Mouse (Mus musculus) layer of hippocampus, postnatal 25 days (tissue): Measurements from ENCODE around the gene Spag7. TPM values are rescaled to one million over a fixed set of nuclear protein-coding genes. Genes with fewer than 3 reads are reported as not detected.

Experiments
- DNase-seq, 2 experiments: peaks; one replicate each; pipeline ENCODE4 v3.0.0; 2022; ENCODE audit warnings: mixed read lengths in 2 of 2, low spot score in 1 of 2; ENCODE audit errors: extremely low spot score in 1 of 2
- total RNA-seq, 2 experiments: library from RNA; stranded (reverse); gene quantifications; 2 replicates each; pipeline ENCODE4 v1.2.3; 2021

The Spag7 gene
- total RNA-seq, 2 experiments from 2014 or later: 48.7 to 48.8 TPM

DNA sequence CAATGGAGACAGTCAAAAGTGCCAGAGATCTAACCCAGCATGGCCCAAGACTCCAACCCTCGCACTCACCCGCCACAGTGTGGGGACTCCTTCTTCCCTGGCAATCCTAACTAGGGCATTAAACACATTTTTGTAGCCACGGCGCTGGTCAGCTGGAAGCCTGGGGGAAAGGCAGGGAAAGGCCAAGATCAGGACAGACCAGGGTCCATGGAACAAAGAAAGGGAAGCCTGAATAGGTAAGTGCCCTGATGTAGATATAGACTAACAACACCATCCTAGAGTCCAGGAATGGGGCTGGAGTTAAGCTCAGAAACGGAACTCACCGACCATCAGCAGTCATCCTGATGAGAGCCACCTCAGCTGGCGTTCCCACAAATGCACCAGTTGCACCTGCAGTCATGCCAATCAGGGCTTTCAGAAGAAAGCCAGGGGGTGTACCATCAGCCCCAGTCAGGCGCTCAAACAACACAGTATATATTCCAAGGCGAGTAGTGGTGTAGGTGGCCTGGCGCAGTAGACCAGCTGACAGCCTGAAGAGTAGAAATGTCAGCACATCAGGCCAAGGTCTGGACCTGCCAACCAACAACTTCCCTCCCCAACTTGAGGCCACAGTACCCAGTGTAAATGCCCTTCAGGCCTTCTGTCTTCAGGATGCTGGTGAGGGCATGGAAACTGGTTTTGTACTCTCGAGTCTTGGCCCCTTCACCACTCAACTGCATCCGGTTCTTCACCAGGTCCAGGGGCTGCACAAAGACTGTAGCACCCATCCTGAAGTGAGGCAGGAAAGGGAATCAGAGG, 23.6 kb downstream of the Spag7 start:
- no peak for DNase-seq

DNA sequence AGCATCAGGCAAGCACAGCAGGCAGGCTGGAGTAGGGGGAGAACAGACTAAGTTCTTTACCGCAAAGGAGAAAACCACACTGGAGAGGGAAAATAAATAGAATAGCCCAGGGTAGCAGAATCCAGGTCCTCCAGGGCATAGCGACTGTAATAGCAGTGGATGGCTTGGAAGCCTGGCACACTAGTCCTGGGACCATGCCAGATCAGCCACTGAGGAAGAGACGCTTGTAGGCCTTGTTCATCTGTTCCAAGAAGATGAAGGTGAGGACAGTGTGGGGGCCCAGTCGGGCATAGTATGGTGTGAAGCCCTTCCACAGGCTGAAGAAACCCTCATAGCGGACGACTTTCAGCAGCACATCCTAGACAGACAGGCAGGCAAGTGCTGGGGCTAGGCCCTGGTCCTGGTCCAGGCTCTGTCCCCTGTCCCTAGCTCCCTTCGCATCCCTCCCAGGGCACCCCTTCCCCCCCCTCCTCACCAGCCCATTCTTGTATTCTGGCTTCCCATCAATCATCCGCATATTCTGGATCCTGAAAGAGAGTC, 24.6 kb downstream of the Spag7 start:
- DNase-seq: no peak

DNA sequence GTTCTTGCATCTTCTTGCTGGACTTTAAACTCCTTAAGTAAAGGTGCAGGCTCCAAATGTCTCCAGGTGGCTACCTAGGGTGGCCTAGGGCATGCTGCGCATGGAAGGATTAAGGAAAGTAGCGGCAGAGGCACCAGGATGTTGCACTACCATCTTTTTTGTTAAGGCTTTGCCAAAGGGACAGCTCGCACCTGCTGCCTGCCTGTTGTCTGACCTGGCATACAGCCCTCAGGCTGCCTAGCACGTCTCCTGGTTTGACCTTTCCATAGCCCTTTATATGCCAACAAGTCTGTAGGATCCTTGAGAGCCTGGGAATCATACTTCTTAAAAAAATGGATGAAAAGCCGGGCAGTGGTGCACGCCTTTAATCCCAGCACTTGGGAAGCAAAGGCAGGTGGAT, 26.2 kb downstream of the Spag7 start:
- DNase-seq: no peak

DNA sequence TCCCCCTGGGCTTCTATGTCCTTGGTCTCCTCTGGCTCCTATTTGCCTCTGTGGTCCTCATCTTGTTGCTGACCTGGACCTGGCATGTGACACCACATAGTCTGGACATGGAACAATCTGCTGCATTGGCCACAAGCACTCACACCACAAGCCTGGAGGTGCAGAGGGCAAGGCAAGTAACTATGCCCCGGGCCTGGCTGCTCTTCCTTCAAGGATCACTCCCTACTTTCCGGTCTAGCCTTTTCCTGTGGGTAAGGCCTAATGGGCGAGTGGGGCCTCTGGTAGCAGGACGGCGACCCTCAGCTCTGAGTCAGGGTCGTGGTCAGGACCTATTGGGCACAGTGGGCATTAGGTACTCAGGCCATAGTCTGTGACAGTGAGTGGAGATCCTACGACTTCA, 28.0 kb downstream of the Spag7 start:
- no peak for DNase-seq

DNA sequence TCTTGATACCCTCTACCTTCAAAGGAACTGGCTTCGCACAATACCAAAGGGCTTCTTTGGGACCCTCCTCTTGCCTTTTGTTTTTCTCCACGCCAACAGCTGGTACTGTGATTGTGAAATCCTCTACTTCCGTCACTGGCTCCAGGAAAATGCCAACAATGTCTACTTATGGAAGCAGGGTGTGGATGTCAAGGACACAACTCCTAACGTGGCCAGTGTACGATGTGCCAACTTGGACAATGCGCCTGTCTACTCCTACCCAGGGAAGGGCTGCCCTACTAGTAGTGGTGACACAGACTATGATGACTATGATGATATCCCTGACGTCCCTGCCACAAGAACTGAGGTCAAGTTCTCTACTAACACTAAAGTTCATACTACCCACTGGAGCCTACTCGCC, 29.2 kb downstream of the Spag7 start:
- no peak for DNase-seq

DNA sequence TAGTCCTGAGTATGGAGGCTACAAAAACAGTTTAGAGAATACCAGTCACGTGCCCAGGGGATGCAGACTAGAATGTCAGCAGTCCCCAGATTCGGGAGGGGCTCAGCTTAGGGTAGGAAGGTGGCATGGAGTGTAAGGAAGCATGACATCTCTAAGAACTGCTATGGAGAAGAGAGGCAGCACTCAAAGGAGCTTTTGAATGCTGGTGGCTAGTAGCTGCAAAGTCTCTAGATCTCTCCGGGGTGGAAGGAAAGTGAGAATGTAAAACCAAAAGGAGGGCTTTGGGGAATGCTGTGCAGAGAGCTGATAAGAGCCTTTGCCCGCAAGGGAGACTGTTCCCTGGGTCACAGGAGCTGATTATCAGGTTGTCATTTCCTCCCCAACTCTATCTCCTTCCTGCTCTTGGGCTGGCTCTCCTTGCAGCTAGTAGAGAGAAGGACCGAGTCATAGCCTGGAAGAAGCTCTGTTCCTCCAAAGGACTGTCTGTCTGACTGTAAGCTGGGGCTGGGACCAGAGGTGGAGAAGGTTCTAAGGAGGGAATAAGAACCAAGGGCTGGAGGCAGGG, 30.4 kb downstream of the Spag7 start, which contains the start of gene Gp1ba:
Gene Gp1ba (plus strand): TSS at position 409 of the 565 bp plus-strand sequence.
- DNase-seq: no peak

DNA sequence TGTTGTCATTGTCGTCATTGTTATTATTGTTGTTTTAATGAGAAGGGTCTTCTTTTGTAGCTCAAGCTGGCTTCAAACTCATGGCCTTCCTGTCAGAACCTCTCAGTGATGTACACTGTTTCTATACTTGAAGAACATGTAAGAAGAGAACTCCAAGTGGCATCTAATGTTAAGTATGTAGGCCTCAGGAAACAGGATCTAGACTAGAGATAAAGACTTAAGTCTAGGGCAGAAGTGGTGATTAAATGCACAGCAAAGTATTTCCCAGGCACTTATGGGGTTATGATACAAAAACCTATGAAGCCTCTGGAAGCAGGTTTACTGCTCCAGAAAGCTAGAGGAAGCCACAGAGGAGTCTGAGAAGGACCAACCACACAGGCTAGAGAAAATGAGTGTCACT, 30.9 kb downstream of the Spag7 start:
- no peak for DNase-seq

DNA sequence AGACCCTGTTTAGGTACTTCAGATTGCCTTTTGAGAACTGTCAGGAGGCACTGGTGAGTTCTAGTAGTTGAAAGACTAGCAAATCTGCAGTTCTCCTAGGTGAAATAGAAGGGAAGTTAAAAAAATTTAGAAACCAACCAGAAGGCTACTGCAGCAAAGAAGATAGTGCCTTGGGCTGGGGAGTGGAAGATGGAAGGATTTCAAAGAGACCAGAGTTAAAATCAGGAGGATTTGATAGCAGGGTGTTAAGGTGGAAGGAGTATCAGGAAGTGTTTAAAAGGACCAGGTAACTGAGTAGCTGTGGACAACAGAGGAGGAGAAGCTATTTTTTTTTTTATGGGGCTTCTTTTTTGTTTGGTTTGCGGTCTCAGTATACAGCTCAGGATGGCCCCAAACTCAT, 31.5 kb downstream of the Spag7 start:
- DNase-seq: no peak

DNA sequence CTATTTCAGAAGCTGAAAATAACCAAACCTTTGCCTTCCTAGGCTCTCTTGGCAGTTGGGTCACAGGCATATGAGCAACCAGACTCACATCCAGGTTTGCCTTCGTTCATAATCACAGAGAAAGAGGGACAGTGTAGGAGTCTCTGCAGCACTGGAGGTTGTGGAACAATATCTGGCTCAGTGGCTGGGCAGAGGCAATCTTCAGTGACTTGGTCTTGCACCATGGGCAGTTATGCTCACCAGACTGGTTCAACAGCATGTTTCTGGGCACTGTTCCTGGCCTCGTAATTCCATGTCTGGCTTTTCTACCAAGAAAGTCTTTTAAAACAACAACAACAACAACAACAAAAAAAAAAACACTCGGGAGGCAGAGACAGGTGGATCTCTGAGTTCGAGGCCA, 33.6 kb downstream of the Spag7 start:
- no peak for DNase-seq

DNA sequence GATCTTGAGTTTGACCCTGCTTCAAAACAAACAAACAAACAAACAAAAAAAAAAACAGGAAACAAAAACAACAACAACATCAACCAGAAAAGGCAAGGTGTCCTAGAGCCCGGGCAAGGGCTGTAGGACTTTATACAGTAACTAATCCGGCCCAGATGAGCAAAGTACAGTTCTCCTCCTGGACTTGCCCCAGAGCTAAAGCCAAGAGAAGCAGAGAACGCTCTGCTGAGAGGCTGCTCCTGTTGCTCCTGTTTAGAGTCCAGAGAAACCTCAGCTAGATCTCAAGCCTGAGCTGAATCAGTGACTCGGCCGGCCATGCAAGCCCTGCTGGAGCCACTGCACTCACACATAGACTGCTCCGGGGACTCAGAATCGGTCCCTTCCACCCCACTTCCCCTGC, 39.1 kb downstream of the Spag7 start:
- no peak for DNase-seq

DNA sequence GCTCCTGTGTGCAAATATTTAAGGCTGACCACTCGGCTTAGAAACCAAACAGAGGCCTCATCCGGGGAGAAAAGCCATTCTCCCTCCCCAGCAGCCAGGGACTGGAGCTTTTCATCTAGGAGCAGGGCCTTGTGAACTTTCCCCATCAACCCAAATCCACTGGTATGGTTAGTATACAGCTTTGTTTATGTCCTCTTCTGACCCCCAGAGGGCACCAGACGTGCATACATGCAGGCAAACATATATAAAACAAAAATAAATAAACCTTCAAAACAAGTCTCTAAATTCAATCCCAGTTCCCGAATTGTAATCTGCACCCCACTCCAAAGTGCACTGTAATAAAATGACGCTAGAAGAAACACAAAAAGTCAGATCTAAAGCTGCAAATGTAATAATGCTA, 39.7 kb downstream of the Spag7 start:
- no peak for DNase-seq

DNA sequence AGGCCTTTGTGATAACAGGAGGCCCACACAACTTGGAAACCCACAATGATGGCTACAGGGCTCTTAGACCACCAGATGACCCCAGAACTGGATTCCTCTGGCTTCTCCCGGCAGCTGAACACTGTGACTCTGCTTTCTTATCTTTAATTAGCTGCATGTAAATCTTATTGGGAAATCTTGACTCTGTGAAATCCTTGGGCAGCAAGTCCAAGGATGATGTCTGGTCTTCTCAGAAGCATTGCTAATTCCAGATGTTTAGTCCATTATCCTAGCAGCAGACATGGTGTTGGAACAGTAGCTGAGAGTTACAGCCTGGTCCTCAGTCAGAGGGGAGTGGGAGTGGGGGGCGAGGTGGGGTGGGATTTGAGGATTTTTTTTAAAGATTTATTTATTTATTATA, 40.8 kb downstream of the Spag7 start:
- no peak for DNase-seq

DNA sequence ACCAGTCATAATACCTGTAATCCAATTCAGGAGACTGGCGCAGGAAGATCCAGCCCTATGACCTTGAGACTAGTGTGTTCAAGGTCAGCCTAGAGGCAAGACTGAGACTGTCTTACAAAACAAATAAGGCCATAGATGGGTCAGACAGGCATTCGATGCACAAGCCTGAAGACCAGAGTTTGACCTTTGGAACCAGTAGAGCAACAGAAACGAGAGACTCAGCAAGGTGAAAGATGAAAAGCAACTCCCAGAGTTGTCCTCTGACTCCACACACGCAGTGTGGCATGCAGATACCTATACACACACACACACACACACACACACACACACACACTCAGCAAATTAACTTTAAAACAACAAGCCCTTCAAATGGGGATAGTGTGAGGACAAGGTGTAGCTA, 42.3 kb downstream of the Spag7 start:
- no peak for DNase-seq

DNA sequence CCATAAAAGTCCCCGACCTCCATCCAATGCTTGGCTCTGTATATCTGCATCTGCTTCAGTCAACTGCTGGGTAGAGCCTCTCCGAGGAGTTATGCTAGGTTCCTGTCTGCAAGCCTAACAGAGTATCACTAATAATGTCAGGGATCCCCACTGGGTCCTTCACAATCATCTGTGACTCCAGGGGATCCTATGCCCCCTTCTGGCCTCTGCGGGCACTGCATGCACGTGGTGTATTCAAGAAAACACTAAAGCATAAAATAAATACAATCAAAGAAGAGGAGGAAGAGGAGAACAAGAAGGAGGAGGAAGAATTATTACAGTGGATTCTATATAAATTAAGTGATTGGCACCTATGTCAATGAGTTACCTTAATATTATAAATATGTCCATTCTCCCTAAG, 43.7 kb downstream of the Spag7 start:
- peak in 1 of 2 experiments; percentile 61 for DNase-seq

DNA sequence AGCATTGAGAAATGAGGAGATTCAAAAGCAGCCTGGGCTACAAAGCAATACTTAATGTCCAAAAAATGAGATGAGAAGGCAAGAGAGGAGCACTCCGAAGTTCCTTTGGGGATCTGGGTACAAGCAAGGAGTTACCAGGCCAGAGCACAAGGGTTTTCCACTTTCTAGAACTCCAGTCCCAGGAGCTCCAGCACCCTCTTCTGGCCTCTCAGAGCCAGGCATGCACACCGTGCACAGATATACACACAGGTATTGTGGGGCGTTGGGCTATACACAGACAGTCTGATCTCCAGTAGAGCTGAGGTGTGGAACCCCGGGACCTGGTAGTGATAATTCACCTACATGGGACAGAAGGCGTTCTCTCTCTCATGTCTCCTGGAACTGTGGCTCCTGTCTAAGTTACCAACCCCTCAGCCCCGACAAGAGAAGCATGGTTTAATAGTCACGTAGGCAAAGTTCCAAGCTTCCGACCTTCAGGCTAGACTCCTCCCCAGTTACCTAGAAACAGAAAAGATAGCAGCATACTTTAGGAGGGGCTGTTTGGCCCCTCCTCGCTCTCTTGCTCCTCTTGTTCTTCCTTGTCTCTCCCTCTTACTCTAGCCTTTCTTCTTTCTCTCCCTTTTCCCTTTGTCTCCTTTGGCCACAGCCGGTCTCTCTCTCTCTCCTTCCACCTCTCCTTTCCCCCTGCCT, 46.0 kb downstream of the Spag7 start:
- no peak for DNase-seq

DNA sequence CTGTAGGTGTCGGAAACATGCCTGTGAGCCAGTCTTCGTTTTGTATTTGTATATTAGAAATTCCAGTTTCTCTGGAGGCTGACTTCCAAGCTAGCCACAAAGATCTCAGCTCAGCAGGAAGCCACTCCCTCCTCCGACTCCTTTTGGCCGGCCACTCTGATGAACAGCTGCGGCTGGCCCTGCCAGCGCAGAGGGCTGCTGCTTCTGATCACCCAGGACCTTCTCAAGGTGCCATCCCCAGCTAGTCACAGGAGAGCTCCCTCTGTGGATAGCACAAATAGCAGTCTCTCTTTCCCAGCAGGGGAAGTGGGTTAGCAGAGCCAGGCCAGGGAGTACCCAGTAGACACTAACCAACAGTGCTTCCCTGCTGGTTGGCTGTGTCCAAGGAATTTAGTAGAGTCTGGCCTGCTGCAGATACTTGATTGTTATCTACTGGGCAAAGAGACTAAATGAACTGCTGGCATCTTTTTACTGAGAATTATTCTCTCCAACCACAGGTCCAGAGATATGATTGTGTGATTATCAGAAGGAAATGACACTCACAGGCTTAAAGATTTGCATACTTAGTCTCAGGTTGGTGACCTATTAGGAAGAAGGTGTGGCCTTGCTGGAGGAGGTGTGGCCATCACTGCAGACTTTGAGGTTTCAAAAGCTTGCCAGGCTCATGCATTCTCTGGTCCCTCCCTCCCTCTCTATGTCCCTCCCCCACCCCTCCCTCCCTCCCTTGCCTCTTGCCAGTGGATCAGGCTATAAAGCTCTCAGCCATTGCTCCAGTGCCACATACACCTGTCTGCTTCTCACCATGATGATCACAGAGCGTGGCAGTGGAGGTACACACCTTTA, 47.0 kb downstream of the Spag7 start:
- DNase-seq: no peak

DNA sequence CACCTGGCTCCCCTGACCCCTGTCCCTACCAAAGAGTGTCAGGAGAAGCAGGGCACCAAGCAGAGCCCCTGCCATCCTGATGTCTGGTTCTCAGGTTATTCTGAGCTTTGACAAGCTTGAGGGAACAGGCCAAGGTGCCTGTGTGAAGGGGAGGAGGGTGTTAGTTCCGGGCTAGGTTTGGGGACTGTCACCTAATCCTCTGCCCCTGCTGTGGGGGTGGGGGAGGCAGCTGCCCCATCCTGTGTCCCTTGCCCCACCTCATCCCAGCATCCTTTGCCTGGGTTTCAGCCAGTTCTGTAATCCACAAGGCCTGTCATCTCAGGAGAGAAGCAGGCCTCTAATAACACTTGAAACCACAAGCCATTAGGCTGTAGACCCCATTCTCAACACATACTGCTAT, 50.1 kb downstream of the Spag7 start, which contains the start of gene Chrne:
Gene Chrne (minus strand): TSS at position 116 of the 400 bp plus-strand sequence.
- DNase-seq: no peak

DNA sequence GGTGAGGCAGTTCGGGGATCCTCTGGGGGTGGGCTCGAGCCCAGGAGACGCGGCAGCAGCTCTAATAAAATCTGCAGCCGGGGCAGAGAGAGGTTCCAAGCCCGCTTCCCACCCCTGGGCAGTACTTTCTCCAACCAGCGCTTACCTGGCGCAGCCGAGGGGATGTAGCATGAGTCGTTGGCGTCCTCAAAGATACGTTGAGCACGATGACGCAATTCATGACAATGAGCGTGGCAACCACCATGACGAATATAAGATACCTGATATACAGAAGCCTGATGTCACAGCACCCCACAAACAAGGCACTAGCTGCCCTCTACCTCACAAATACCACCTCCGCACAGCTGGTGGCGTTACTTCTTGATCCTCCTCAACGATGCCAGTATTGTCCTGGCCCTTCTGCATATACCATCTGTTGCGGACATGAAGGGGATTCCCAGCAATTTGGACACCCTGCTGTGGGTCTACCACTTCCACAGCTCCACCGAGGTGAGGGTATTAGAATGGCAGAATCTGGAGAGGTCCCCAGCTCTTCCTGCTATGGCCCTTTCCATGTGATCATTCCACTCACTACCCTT, 53.6 kb downstream of the Spag7 start, which contains the start of gene 4930544D05Rik:
Gene 4930544D05Rik (plus strand): TSS at position 333 of the 578 bp plus-strand sequence.
- no peak for DNase-seq

DNA sequence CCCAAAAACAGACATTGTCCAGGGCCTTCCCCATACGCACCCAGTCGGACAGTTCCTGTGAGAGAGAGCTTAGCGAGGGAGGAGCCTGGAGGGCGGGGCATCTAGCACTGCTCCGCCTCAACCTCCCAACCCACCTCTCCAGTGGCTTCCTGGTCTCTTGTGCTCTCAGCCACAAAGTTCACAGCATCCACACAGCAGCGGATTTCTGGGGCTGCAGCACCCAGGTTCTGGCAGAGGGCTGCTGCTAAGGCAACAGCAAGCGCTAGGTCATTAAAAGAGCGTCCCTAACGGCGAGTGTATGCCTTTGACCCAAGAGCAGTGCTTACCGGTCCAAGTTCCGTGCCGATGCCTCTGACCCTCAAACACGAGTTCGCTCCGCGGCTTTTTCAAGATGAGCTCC, 54.1 kb downstream of the Spag7 start:
- DNase-seq: no peak
